Mouse (Mus musculus): ENCODE results near the gene Tgfbi. TPM values are rescaled to one million over a fixed set of nuclear protein-coding genes. Genes with fewer than 3 reads are reported as not detected.

The Tgfbi gene
- polyA plus RNA-seq, 1 experiment from 2014 or later: 65.4 TPM

DNA sequence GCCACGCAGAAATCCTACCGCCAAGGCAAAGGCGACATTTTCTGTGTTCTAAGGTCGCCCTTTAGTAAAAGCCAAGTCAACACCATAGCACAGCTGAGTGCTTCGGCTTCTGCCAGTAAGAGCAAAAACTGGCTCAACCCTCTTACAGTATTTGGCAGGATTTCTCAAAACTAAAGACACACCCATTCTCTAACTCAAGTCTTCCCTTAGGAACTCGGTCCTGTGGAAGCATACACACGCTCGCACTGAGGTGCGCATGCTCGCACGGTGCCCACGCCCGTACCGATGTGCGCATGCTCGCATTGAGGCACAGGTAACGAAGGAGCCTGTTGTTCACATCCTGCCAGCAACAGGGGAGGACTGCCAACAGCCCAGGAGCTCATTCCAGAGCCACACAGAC, 73.0 kb downstream of the Tgfbi start:
- peak overlapping the region; percentile 24; the same call in 1 of the 2 replicates for H3K27ac ChIP-seq (replicated peaks)
- WGBS: 89% methylated on average over 17 of the region's 17 CpGs
- no peaks in the 10 kb centered on the region for H3K9me3 ChIP-seq

DNA sequence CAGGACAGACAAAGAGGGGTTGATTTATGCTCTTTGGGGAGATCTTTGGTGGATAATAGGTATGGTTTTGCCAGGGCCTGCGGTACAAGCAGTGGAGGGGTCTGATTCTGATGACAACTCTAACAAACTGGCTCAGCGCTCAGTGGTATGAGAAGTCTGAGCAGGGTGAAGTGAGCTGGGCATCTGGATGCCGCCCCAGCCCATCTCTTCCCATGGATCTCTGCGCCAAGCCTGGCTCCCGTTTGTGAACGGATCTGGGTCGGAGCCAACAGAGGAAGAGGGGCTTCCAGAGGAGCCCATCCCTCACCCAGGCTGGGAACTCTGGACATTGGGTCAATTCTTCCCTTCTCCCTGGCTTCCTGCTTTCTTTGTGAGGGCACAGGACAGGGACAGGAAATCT, 74.0 kb downstream of the Tgfbi start:
- Histone ChIP-seq H3K4me3 (no peak overlapping the region), H3K4me1 (peaks cover 28% of the 10 kb centered on the region), H3K27ac (replicated peaks) (no peak overlapping the region), H3K9me3 (no peaks in the 10 kb centered on the region), H3K27me3 (replicated peaks; ENCODE audit: low read depth, poor library complexity, severe bottlenecking) (no peaks in the 10 kb centered on the region), H3K36me3 (replicated peaks) (no peaks in the 10 kb centered on the region)
- DNase-seq (ENCODE audit: low spot score): no peak
- 85% methylated on average over 7 of the region's 7 CpGs for WGBS

More for the DNA sequence above, 73.0 kb downstream of the Tgfbi start:
- no peak overlapping the region for H3K4me3 ChIP-seq
- DNase-seq (ENCODE audit: low spot score): no peak
- no peaks in the 10 kb centered on the region for H3K27me3 ChIP-seq (replicated peaks; ENCODE audit: low read depth, poor library complexity, severe bottlenecking)
- H3K4me1 ChIP-seq: peaks cover 31% of the 10 kb centered on the region
- H3K36me3 ChIP-seq (replicated peaks): no peaks in the 10 kb centered on the region

Other genes with a start within 250 kb of the Tgfbi start
- not detected in 2 replicates for gene Gm3045, start 182.9 kb upstream of the Tgfbi start, polyA plus RNA-seq (2016; fragmentation: Nextera tagmentation; extraction: Ambion mirVana)
- gene Slc25a48, start 171.2 kb upstream of the Tgfbi start, polyA plus RNA-seq (2016; fragmentation: Nextera tagmentation; extraction: Ambion mirVana): not detected in 2 replicates
- not detected in 2 replicates for gene Il9, start 127.3 kb upstream of the Tgfbi start, polyA plus RNA-seq (2016; fragmentation: Nextera tagmentation; extraction: Ambion mirVana)
- 1.3 TPM in 2 replicates for gene Fbxl21, start 87.1 kb upstream of the Tgfbi start, polyA plus RNA-seq (2016; fragmentation: Nextera tagmentation; extraction: Ambion mirVana)
- gene Lect2, start 61.0 kb upstream of the Tgfbi start, polyA plus RNA-seq (2016; fragmentation: Nextera tagmentation; extraction: Ambion mirVana): not detected in 2 replicates
- 41.7 and 44.3 TPM in 2 replicates for gene Smad5, start 93.5 kb downstream of the Tgfbi start, polyA plus RNA-seq (2016; fragmentation: Nextera tagmentation; extraction: Ambion mirVana)
- 0.24 and 0.26 TPM in 2 replicates for gene Gm45623, start 144.3 kb downstream of the Tgfbi start, polyA plus RNA-seq (2016; fragmentation: Nextera tagmentation; extraction: Ambion mirVana)